Mouse (Mus musculus) CH12.LX (cell line): Measurements from ENCODE around the gene Cx3cr1. TPM values are rescaled to one million over a fixed set of nuclear protein-coding genes. Genes with fewer than 3 reads are reported as not detected.

Experiments
- DNase-seq: peaks from one replicate; pipeline ENCODE4 v3.0.0-alpha.2; 2013; ENCODE audit errors: extremely low read depth
- H3K27ac ChIP-seq: 2 replicates; pipeline ENCODE4 v1.5.1; 2012; ENCODE audit warnings: low read depth, mild to moderate bottlenecking, control low read depth, moderate library complexity; ENCODE audit not compliant: insufficient read depth
- H3K27me3 ChIP-seq: replicated peaks from 2 replicates; pipeline ENCODE3; 2012; ENCODE audit warnings: inconsistent platforms
- H3K36me3 ChIP-seq, 2 experiments: replicated peaks in 1 of 2; 2 replicates each; pipeline versions ENCODE3 to v1.6.1; 2012; ENCODE audit warnings: inconsistent platforms in 1 of 2, low read length in 1 of 2, mild to moderate bottlenecking in 1 of 2, mixed read lengths in 1 of 2, moderate library complexity in 1 of 2; ENCODE audit not compliant: control insufficient read depth in 1 of 2, insufficient read depth in 1 of 2
- H3K4me1 ChIP-seq, 2 experiments: 2 replicates each; pipeline ENCODE4 v1.6.1; 2012; ENCODE audit warnings: inconsistent platforms in 1 of 2, moderate library complexity in 1 of 2; ENCODE audit not compliant: insufficient read depth in 2 of 2, control insufficient read depth in 1 of 2
- H3K4me2 ChIP-seq: 2 replicates; pipeline ENCODE4 v1.6.1; 2012; ENCODE audit warnings: low read depth, mild to moderate bottlenecking, control low read depth; ENCODE audit not compliant: poor library complexity, insufficient read depth, severe bottlenecking
- H3K4me3 ChIP-seq, 3 experiments: fragments of 150-350 bp in 1 of 3; sonication (generic) in 1 of 3; replicated peaks in 1 of 3; 2 replicates each; pipeline versions ENCODE3 to v1.5.1; 2011 to 2012; ENCODE audit warnings: low read depth in 2 of 3, low read length in 2 of 3, mild to moderate bottlenecking in 2 of 3, moderate library complexity in 2 of 3, control low read depth in 1 of 3, improper control_type of control experiment in 1 of 3, inconsistent platforms in 1 of 3, mixed read lengths in 1 of 3; ENCODE audit not compliant: poor library complexity in 1 of 3
- H3K79me2 ChIP-seq: replicated peaks from 2 replicates; pipeline ENCODE4 v1.6.1; 2012; ENCODE audit warnings: mild to moderate bottlenecking, moderate library complexity; ENCODE audit not compliant: control insufficient read depth, poor library complexity, insufficient read depth, severe bottlenecking; ENCODE audit errors: extremely low read depth
- H3K9ac ChIP-seq: 2 replicates; pipeline ENCODE4 v1.6.1; 2012; ENCODE audit warnings: low read depth, mild to moderate bottlenecking, control low read depth, moderate library complexity; ENCODE audit not compliant: insufficient read depth
- H3K9me3 ChIP-seq: replicated peaks from 2 replicates; pipeline ENCODE3; 2012; ENCODE audit warnings: low read length, inconsistent platforms, mixed read lengths
- BHLHE40 ChIP-seq: IDR thresholded peaks from 2 replicates; pipeline ENCODE4 v1.6.1; 2011; ENCODE audit warnings: mild to moderate bottlenecking, low read depth, low read length, improper control_type of control experiment
- CHD1 ChIP-seq: IDR thresholded peaks from 2 replicates; pipeline ENCODE4 v1.6.1; 2012; ENCODE audit warnings: low read depth, low read length, improper control_type of control experiment, inconsistent platforms
- CHD2 ChIP-seq: IDR thresholded peaks from 2 replicates; pipeline ENCODE4 v1.6.1; 2011; ENCODE audit warnings: low read length, improper control_type of control experiment
- CTCF ChIP-seq, 2 experiments: IDR thresholded peaks in 1 of 2; conservative IDR thresholded peaks in 1 of 2; 2 replicates each; pipeline ENCODE4 v1.5.1; 2011 to 2012; ENCODE audit warnings: low read depth in 2 of 2, low read length in 2 of 2, improper control_type of control experiment in 1 of 2, inconsistent platforms in 1 of 2, mild to moderate bottlenecking in 1 of 2, moderate library complexity in 1 of 2
- ELF1 ChIP-seq: IDR thresholded peaks from 2 replicates; pipeline ENCODE4 v1.6.1; 2014; ENCODE audit warnings: low read depth, mild to moderate bottlenecking, inconsistent platforms, low read length, improper control_type of control experiment
- EP300 ChIP-seq: IDR thresholded peaks from 2 replicates; pipeline ENCODE4 v1.6.1; 2011; ENCODE audit warnings: low read length, improper control_type of control experiment
- ETS1 ChIP-seq: conservative IDR thresholded peaks from 2 replicates; pipeline ENCODE4 v1.6.1; 2012; ENCODE audit warnings: low read depth, mild to moderate bottlenecking, inconsistent platforms, low read length, improper control_type of control experiment, moderate library complexity
- GABPA ChIP-seq: IDR thresholded peaks from 2 replicates; pipeline ENCODE4 v1.6.1; 2012; ENCODE audit warnings: low read depth, low read length, improper control_type of control experiment, inconsistent platforms; ENCODE audit not compliant: insufficient replicate concordance
- HCFC1 ChIP-seq: IDR thresholded peaks from 2 replicates; pipeline ENCODE4 v1.6.1; 2012; ENCODE audit warnings: low read depth, mild to moderate bottlenecking, inconsistent platforms, low read length, improper control_type of control experiment
- IRF4 ChIP-seq: IDR thresholded peaks from 2 replicates; pipeline ENCODE4 v1.6.1; 2014; ENCODE audit warnings: low read depth, mild to moderate bottlenecking, inconsistent platforms, low read length, improper control_type of control experiment
- JUN ChIP-seq: IDR thresholded peaks from 2 replicates; pipeline ENCODE4 v1.6.1; 2011; ENCODE audit warnings: low read depth, mild to moderate bottlenecking, low read length, improper control_type of control experiment, moderate library complexity; ENCODE audit not compliant: insufficient read depth
- JUND ChIP-seq: conservative IDR thresholded peaks from 2 replicates; pipeline ENCODE4 v1.6.1; 2011; ENCODE audit warnings: low read depth, low read length, improper control_type of control experiment
- MAFK ChIP-seq: IDR thresholded peaks from 2 replicates; pipeline ENCODE4 v1.6.1; 2011; ENCODE audit warnings: low read length, improper control_type of control experiment; ENCODE audit not compliant: insufficient replicate concordance
- MAZ ChIP-seq: IDR thresholded peaks from 2 replicates; pipeline ENCODE4 v1.6.1; 2012; ENCODE audit warnings: low read depth, mild to moderate bottlenecking, inconsistent platforms, low read length, improper control_type of control experiment, moderate library complexity
- MEF2A ChIP-seq: IDR thresholded peaks from 2 replicates; pipeline ENCODE4 v1.6.1; 2014; ENCODE audit warnings: low read depth, mild to moderate bottlenecking, inconsistent platforms, low read length, improper control_type of control experiment, borderline replicate concordance
- MXI1 ChIP-seq: IDR thresholded peaks from 2 replicates; pipeline ENCODE4 v1.6.1; 2011; ENCODE audit warnings: mild to moderate bottlenecking, low read depth, low read length, improper control_type of control experiment
- MYC ChIP-seq: IDR thresholded peaks from 2 replicates; pipeline ENCODE4 v1.6.1; 2011; ENCODE audit warnings: low read depth, mild to moderate bottlenecking, improper control_type of control experiment, low read length
- NELFE ChIP-seq: IDR thresholded peaks from 2 replicates; pipeline ENCODE4 v1.6.1; 2011; ENCODE audit warnings: low read depth, low read length, improper control_type of control experiment
- PAX5 ChIP-seq: IDR thresholded peaks from 2 replicates; pipeline ENCODE4 v1.6.1; 2012; ENCODE audit warnings: low read length, inconsistent platforms, mixed read lengths
- POLR2A ChIP-seq: IDR thresholded peaks from 2 replicates; pipeline ENCODE4 v1.6.1; 2011; ENCODE audit warnings: low read depth, mild to moderate bottlenecking, improper control_type of control experiment, low read length
- POLR2AphosphoS2 ChIP-seq: IDR thresholded peaks from 2 replicates; pipeline ENCODE4 v1.6.1; 2011; ENCODE audit warnings: low read depth, low read length, improper control_type of control experiment
- RAD21 ChIP-seq: IDR thresholded peaks from 2 replicates; pipeline ENCODE4 v1.6.1; 2011; ENCODE audit warnings: low read depth, mild to moderate bottlenecking, low read length, improper control_type of control experiment, moderate library complexity
- RCOR1 ChIP-seq: conservative IDR thresholded peaks from 2 replicates; pipeline ENCODE4 v1.6.1; 2012; ENCODE audit warnings: low read depth, mild to moderate bottlenecking, inconsistent platforms, low read length, improper control_type of control experiment
- SIN3A ChIP-seq: IDR thresholded peaks from 2 replicates; pipeline ENCODE4 v1.6.1; 2012; ENCODE audit warnings: low read length, improper control_type of control experiment, inconsistent platforms
- TBP ChIP-seq: conservative IDR thresholded peaks from 2 replicates; pipeline ENCODE4 v1.6.1; 2011; ENCODE audit warnings: low read depth, low read length, improper control_type of control experiment
- UBTF ChIP-seq: IDR thresholded peaks from 2 replicates; pipeline ENCODE4 v1.6.1; 2012; ENCODE audit warnings: low read depth, mild to moderate bottlenecking, inconsistent platforms, low read length, improper control_type of control experiment, moderate library complexity
- USF1 ChIP-seq: IDR thresholded peaks from 2 replicates; pipeline ENCODE4 v1.6.1; 2014; ENCODE audit warnings: low read depth, mild to moderate bottlenecking, inconsistent platforms, low read length, improper control_type of control experiment
- USF2 ChIP-seq: conservative IDR thresholded peaks from 2 replicates; pipeline ENCODE4 v1.6.1; 2011; ENCODE audit warnings: low read depth, low read length, improper control_type of control experiment
- ZC3H11A ChIP-seq: IDR thresholded peaks from 2 replicates; pipeline ENCODE4 v1.6.1; 2012; ENCODE audit warnings: low read depth, mild to moderate bottlenecking, inconsistent platforms, low read length, improper control_type of control experiment
- ZKSCAN1 ChIP-seq: IDR thresholded peaks from 2 replicates; pipeline ENCODE4 v1.6.1; 2012; ENCODE audit warnings: low read depth, inconsistent platforms, low read length, improper control_type of control experiment, borderline replicate concordance
- ZMIZ1 ChIP-seq: IDR thresholded peaks from 2 replicates; pipeline ENCODE4 v1.6.1; 2012; ENCODE audit warnings: low read depth, mild to moderate bottlenecking, inconsistent platforms, low read length, improper control_type of control experiment
- dilution Hi-C: fragments of 300-500 bp; cut with MboI; formaldehyde crosslinking; loops from 2 replicates; pipeline ENCODE4 v1.14.3; 2020; ENCODE audit warnings: low sequenced_read_pairs; ENCODE audit not compliant: extremely low pct_unique_long_range_greater_than_20kb, extremely low pct_ligation_motif_present
- in situ Hi-C: fragments of 300-500 bp; cut with MboI; formaldehyde crosslinking; loops from 3 replicates; pipeline ENCODE4 v1.14.3; 2019; ENCODE audit warnings: low sequenced_read_pairs, low pct_ligation_motif_present, low pct_unique_long_range_greater_than_20kb, mixed read lengths
- polyA plus RNA-seq: library from polyadenylated mRNA; unstranded; fragments of >175 nt; gene quantifications from 2 replicates; pipeline ENCODE4 v1.2.1, GENCODE M21; 2012; ENCODE audit warnings: low read depth; ENCODE audit not compliant: insufficient read length
- total RNA-seq, 2 experiments: library from RNA; depleted of rRNA; stranded (reverse); fragments of 300-350 nt in 1 of 2; fragments of >200 nt in 1 of 2; gene quantifications; 2 replicates each; pipeline ENCODE4 v1.2.3; 2012 to 2014

The Cx3cr1 gene
- total and polyA plus RNA-seq, 3 experiments, result 0.06 TPM; not detected in 2

- TF ChIP-seq RCOR1 (no peak), ZC3H11A (no peak), EP300 (no peak), CHD2 (no peak), IRF4 (peak; percentile 70), NELFE (0 out of 2 replicates have a peak, but pooled peaks have one; percentile 20), PAX5 (no peak), USF2 (no peak), MEF2A (peak; percentile 62; the same call in 1 of the 2 replicates), ELF1 (no peak), USF1 (no peak), CHD1 (peak; percentile 9; the same call in 1 of the 2 replicates), MYC (peak; percentile 70; the same call in 1 of the 2 replicates), HCFC1 (no peak; the same call in none of the 2 replicates), MAFK (no peak), CTCF (conservative IDR thresholded peaks at IDR 0.05 in 1 of 2, IDR thresholded peaks at IDR 0.05 in 1 of 2; ENCODE audit: low read depth in 2 of 2, low read length in 2 of 2) (peak in 1 of 2 experiments; percentile 86; a peak in 2 of 4 replicates), JUND (no peak; the same call in 1 of the 2 replicates), ZMIZ1 (0 out of 2 replicates have a peak, but pooled peaks have one; percentile 22), MAZ (peak; percentile 93), SIN3A (peak; percentile 80), UBTF (peak; percentile 73; the same call in 1 of the 2 replicates)
Observed at GRCm38 (mm10) chr9:119982241-119982811, 87.4 kb downstream of the Cx3cr1 start (continued).

- no peaks in the 10 kb centered on the region for H3K9me3 ChIP-seq
- dilution Hi-C loops (no loop called here), in situ Hi-C loops (no loop called here)
- peak overlapping the region; percentile 71 to 79 (median 73) for H3K4me3 ChIP-seq
- peak overlapping the region; percentile 83 for H3K9ac ChIP-seq
- H3K27ac ChIP-seq, result peak overlapping the region; percentile 86
- H3K4me1 ChIP-seq, result peaks cover 17 to 54% of the 10 kb centered on the region in 2 experiments
- H3K79me2 ChIP-seq, result peaks cover 28% of the 10 kb centered on the region
- H3K27me3 ChIP-seq, result peaks cover 6% of the 10 kb centered on the region
- H3K36me3 ChIP-seq, result no peaks in the 10 kb centered on the region
- peak; percentile 87 for DNase-seq
- H3K4me2 ChIP-seq, result peak overlapping the region; percentile 89
- peak; percentile 99 for TF ChIP-seq CHD2
- TF ChIP-seq JUND, result 0 out of 2 replicates have a peak, but pooled peaks have one; percentile 19
- TF ChIP-seq ETS1, result peak; percentile 60; the same call in 1 of the 2 replicates
- TF ChIP-seq USF2, result no peak
- TF ChIP-seq POLR2A, result peak; percentile 68; the same call in 1 of the 2 replicates
- peak; percentile 89 for TF ChIP-seq ELF1
- no peak for TF ChIP-seq ZKSCAN1
- 0 out of 2 replicates have a peak, but pooled peaks have one; percentile 40 for TF ChIP-seq MYC
- peak; percentile 15 for TF ChIP-seq MXI1
- TF ChIP-seq RCOR1, result peak; percentile 67; the same call in 1 of the 2 replicates
- 0 out of 2 replicates have a peak, but pooled peaks have one; percentile 47 for TF ChIP-seq POLR2AphosphoS2
- no peak for TF ChIP-seq CTCF (conservative IDR thresholded peaks at IDR 0.05 in 1 of 2, IDR thresholded peaks at IDR 0.05 in 1 of 2; ENCODE audit: low read depth in 2 of 2, low read length in 2 of 2)
- TF ChIP-seq BHLHE40, result peak; percentile 58
- no peak for TF ChIP-seq GABPA
- no peak for TF ChIP-seq RAD21
- no peak for TF ChIP-seq UBTF
- TF ChIP-seq MAFK, result no peak
- TF ChIP-seq HCFC1, result peak; percentile 4; the same call in 1 of the 2 replicates
- TF ChIP-seq MAZ, result no peak
- no peak for TF ChIP-seq TBP
- no peak for TF ChIP-seq JUN
Observed at GRCm38 (mm10) chr9:119981183-119982179, 88.2 kb downstream of the Cx3cr1 start.
